Mouse (Mus musculus): Measurements from ENCODE around the gene Afdn. TPM values are rescaled to one million over a fixed set of nuclear protein-coding genes. Genes with fewer than 3 reads are reported as not detected.
"Not testable (repeated sequence)": the region's sequence is repeated elsewhere in the genome, so short reads cannot be mapped to it uniquely, and the experiment has no call there.

The Afdn gene
- polyA plus RNA-seq, 1 experiment from 2014 or later: 64.3 TPM

DNA sequence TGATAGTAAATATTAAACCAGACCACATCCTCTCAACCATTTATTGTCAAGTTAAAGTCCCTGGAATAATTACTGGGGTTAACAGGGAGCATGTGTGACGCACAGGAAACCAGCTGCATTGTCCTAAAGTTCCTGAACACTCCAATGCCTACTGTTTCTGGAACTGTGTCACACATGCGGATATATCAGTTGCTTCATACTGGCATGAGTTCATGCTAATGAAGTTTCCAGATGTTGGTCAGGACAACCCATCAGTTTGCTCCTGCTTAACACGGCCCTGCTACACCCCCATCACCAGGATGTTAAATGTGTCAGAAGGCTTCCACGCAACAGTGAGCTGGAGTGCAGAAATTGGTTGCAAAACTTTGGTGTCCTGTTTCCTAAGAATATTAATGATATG lies 154.2 kb downstream of the Afdn start:
- Histone ChIP-seq H3K4me3 (ENCODE audit: low read depth, low read length) (no peak overlapping the region), H3K9ac (replicated peaks; ENCODE audit: low read length) (no peak overlapping the region), H3K27ac (replicated peaks; ENCODE audit: low read depth, low read length) (no peak overlapping the region), H3K36me3 (replicated peaks; ENCODE audit: control insufficient read depth, insufficient read depth, low read depth, low read length) (no peaks in the 10 kb centered on the region), H3K4me1 (ENCODE audit: control insufficient read depth, insufficient read depth, low read length) (no peaks in the 10 kb centered on the region), H3K27me3 (ENCODE audit: control insufficient read depth, insufficient read depth, low read length) (no peaks in the 10 kb centered on the region), H3K9me3 (replicated peaks; ENCODE audit: control insufficient read depth, low read length) (no peaks in the 10 kb centered on the region), H3K4me2 (ENCODE audit: low read depth, low read length) (no peak overlapping the region)
- WGBS: 60% methylated on average over 4 of the region's 4 CpGs
- ATAC-seq (replicated peaks; ENCODE audit: insufficient number of reproducible peaks, low FRiP score, low TSS enrichment, low read depth) (no peak), DNase-seq (ENCODE audit: low spot score) (no peak)

- H3K9me3 ChIP-seq (replicated peaks; ENCODE audit: control insufficient read depth, low read length): no peaks in the 10 kb centered on the region
- H3K27me3 ChIP-seq (ENCODE audit: control insufficient read depth, insufficient read depth, low read length): no peaks in the 10 kb centered on the region
- DNase-seq (ENCODE audit: low spot score) (peak; percentile 17), ATAC-seq (replicated peaks; ENCODE audit: insufficient number of reproducible peaks, low FRiP score, low TSS enrichment, low read depth) (no peak)
- H3K4me1 ChIP-seq (ENCODE audit: control insufficient read depth, insufficient read depth, low read length): no peaks in the 10 kb centered on the region
- no peaks in the 10 kb centered on the region for H3K36me3 ChIP-seq (replicated peaks; ENCODE audit: control insufficient read depth, insufficient read depth, low read depth, low read length)
- no peak overlapping the region for H3K4me2 ChIP-seq (ENCODE audit: low read depth, low read length)
- 41% methylated on average over 2 of the region's 2 CpGs for WGBS
- no peak overlapping the region for H3K9ac ChIP-seq (replicated peaks; ENCODE audit: low read length)
- H3K27ac ChIP-seq (replicated peaks; ENCODE audit: low read depth, low read length): no peak overlapping the region
- no peak overlapping the region for H3K4me3 ChIP-seq (ENCODE audit: low read depth, low read length)
Measured at GRCm38 (mm10) chr17:13920771-13921170, 160.4 kb downstream of the Afdn start.

DNA sequence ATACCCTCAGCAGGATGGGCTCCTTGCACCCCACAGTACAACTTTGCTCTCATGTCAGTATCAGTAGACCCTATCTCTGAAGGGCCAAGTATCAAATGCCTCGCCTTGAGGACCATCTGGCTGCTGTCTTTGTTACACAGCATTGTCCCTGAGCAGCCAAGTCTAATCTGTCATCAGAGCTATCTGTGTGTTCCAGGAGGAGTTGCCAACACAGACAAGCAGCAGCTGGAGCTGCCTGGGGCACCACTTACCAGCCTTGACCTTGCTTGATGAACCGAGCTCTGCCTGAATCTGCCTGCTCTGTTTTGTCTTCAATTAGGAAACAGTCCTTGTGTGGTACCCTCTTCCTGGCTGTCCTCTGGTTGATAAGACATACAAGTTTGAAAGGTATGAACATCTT lies 163.1 kb downstream of the Afdn start:
- no peaks in the 10 kb centered on the region for H3K27me3 ChIP-seq (ENCODE audit: control insufficient read depth, insufficient read depth, low read length)
- ATAC-seq (replicated peaks; ENCODE audit: insufficient number of reproducible peaks, low FRiP score, low TSS enrichment, low read depth) (no peak), DNase-seq (ENCODE audit: low spot score) (no peak)
- 63% methylated on average over 2 of the region's 2 CpGs for WGBS
- H3K9me3 ChIP-seq (replicated peaks; ENCODE audit: control insufficient read depth, low read length): no peaks in the 10 kb centered on the region
- H3K4me1 ChIP-seq (ENCODE audit: control insufficient read depth, insufficient read depth, low read length): no peaks in the 10 kb centered on the region
- no peak overlapping the region for H3K9ac ChIP-seq (replicated peaks; ENCODE audit: low read length)
- no peak overlapping the region for H3K4me2 ChIP-seq (ENCODE audit: low read depth, low read length)
- no peaks in the 10 kb centered on the region for H3K36me3 ChIP-seq (replicated peaks; ENCODE audit: control insufficient read depth, insufficient read depth, low read depth, low read length)
- no peak overlapping the region for H3K27ac ChIP-seq (replicated peaks; ENCODE audit: low read depth, low read length)
- no peak overlapping the region for H3K4me3 ChIP-seq (ENCODE audit: low read depth, low read length)

GRCm38 (mm10) chr17:13924588-13924987 lies 164.2 kb downstream of the Afdn start:
- Histone ChIP-seq H3K4me2 (ENCODE audit: low read depth, low read length) (no peak overlapping the region), H3K4me3 (ENCODE audit: low read depth, low read length) (no peak overlapping the region), H3K27ac (replicated peaks; ENCODE audit: low read depth, low read length) (no peak overlapping the region), H3K9me3 (replicated peaks; ENCODE audit: control insufficient read depth, low read length) (no peaks in the 10 kb centered on the region), H3K27me3 (ENCODE audit: control insufficient read depth, insufficient read depth, low read length) (no peaks in the 10 kb centered on the region), H3K9ac (replicated peaks; ENCODE audit: low read length) (no peak overlapping the region), H3K36me3 (replicated peaks; ENCODE audit: control insufficient read depth, insufficient read depth, low read depth, low read length) (no peaks in the 10 kb centered on the region), H3K4me1 (ENCODE audit: control insufficient read depth, insufficient read depth, low read length) (no peaks in the 10 kb centered on the region)
- DNase-seq (ENCODE audit: low spot score) (no peak), ATAC-seq (replicated peaks; ENCODE audit: insufficient number of reproducible peaks, low FRiP score, low TSS enrichment, low read depth) (no peak)
- 93% methylated on average over 2 of the region's 2 CpGs for WGBS

DNA sequence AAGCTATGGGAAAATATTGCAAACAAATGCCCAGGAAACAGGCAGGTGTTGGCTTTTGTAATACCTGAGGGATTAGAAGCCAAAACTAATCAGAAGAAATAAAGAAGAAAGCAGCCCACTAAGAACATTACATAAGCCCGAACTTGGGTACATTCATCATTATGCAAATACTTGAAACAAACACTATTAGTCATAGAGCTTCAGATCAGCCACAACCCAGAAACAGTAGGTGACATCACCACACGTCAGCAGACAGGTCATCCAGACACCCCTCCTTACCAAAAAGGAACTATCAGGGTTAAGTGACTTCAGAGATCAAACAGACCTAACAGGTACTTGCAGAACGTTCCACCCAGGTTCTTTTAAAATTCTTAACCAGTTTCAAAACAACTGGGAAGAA lies 165.6 kb downstream of the Afdn start:
- no peaks in the 10 kb centered on the region for H3K4me1 ChIP-seq (ENCODE audit: control insufficient read depth, insufficient read depth, low read length)
- no peak overlapping the region for H3K4me3 ChIP-seq (ENCODE audit: low read depth, low read length)
- 78% methylated on average over 3 of the region's 3 CpGs for WGBS
- DNase-seq (ENCODE audit: low spot score): no peak
- H3K27ac ChIP-seq (replicated peaks; ENCODE audit: low read depth, low read length): no peak overlapping the region
- no peaks in the 10 kb centered on the region for H3K27me3 ChIP-seq (ENCODE audit: control insufficient read depth, insufficient read depth, low read length)
- H3K9ac ChIP-seq (replicated peaks; ENCODE audit: low read length): no peak overlapping the region
- no peak for ATAC-seq (replicated peaks; ENCODE audit: insufficient number of reproducible peaks, low FRiP score, low TSS enrichment, low read depth)
- no peaks in the 10 kb centered on the region for H3K9me3 ChIP-seq (replicated peaks; ENCODE audit: control insufficient read depth, low read length)
- no peak overlapping the region for H3K4me2 ChIP-seq (ENCODE audit: low read depth, low read length)
- H3K36me3 ChIP-seq (replicated peaks; ENCODE audit: control insufficient read depth, insufficient read depth, low read depth, low read length): no peaks in the 10 kb centered on the region

GRCm38 (mm10) chr17:13930421-13930820 lies 170.1 kb downstream of the Afdn start:
- Histone ChIP-seq H3K4me2 (ENCODE audit: low read depth, low read length) (no peak overlapping the region), H3K27ac (replicated peaks; ENCODE audit: low read depth, low read length) (no peak overlapping the region), H3K27me3 (ENCODE audit: control insufficient read depth, insufficient read depth, low read length) (no peaks in the 10 kb centered on the region), H3K4me3 (ENCODE audit: low read depth, low read length) (no peak overlapping the region), H3K36me3 (replicated peaks; ENCODE audit: control insufficient read depth, insufficient read depth, low read depth, low read length) (no peaks in the 10 kb centered on the region), H3K9me3 (replicated peaks; ENCODE audit: control insufficient read depth, low read length) (no peaks in the 10 kb centered on the region), H3K9ac (replicated peaks; ENCODE audit: low read length) (no peak overlapping the region), H3K4me1 (ENCODE audit: control insufficient read depth, insufficient read depth, low read length) (no peaks in the 10 kb centered on the region)
- no peak for ATAC-seq (replicated peaks; ENCODE audit: insufficient number of reproducible peaks, low FRiP score, low TSS enrichment, low read depth)
- DNase-seq (ENCODE audit: low spot score): no peak
- WGBS: 84% methylated on average over 9 of the region's 9 CpGs

- ATAC-seq (replicated peaks; ENCODE audit: insufficient number of reproducible peaks, low FRiP score, low TSS enrichment, low read depth); H3K27me3 ChIP-seq (ENCODE audit: control insufficient read depth, insufficient read depth, low read length); H3K9ac ChIP-seq (replicated peaks; ENCODE audit: low read length); H3K4me2 ChIP-seq (ENCODE audit: low read depth, low read length); H3K27ac ChIP-seq (replicated peaks; ENCODE audit: low read depth, low read length); H3K4me1 ChIP-seq (ENCODE audit: control insufficient read depth, insufficient read depth, low read length); H3K36me3 ChIP-seq (replicated peaks; ENCODE audit: control insufficient read depth, insufficient read depth, low read depth, low read length); DNase-seq (ENCODE audit: low spot score); H3K4me3 ChIP-seq (ENCODE audit: low read depth, low read length); H3K9me3 ChIP-seq (replicated peaks; ENCODE audit: control insufficient read depth, low read length): not testable (repeated sequence)
- WGBS: 90% methylated on average over 2 of the region's 2 CpGs
Measured at GRCm38 (mm10) chr17:13935364-13935763, 175.0 kb downstream of the Afdn start.

- Histone ChIP-seq H3K4me3 (ENCODE audit: low read depth, low read length) (no peak overlapping the region), H3K36me3 (replicated peaks; ENCODE audit: control insufficient read depth, insufficient read depth, low read depth, low read length) (no peaks in the 10 kb centered on the region), H3K4me1 (ENCODE audit: control insufficient read depth, insufficient read depth, low read length) (no peaks in the 10 kb centered on the region), H3K9ac (replicated peaks; ENCODE audit: low read length) (no peak overlapping the region), H3K4me2 (ENCODE audit: low read depth, low read length) (no peak overlapping the region), H3K27ac (replicated peaks; ENCODE audit: low read depth, low read length) (no peak overlapping the region), H3K9me3 (replicated peaks; ENCODE audit: control insufficient read depth, low read length) (no peaks in the 10 kb centered on the region), H3K27me3 (ENCODE audit: control insufficient read depth, insufficient read depth, low read length) (no peaks in the 10 kb centered on the region)
- no peak for DNase-seq (ENCODE audit: low spot score)
- 98% methylated on average over 4 of the region's 4 CpGs for WGBS
- ATAC-seq (replicated peaks; ENCODE audit: insufficient number of reproducible peaks, low FRiP score, low TSS enrichment, low read depth): no peak
Measured at GRCm38 (mm10) chr17:13937787-13938186, 177.4 kb downstream of the Afdn start.

Data from embryonic facial prominence, embryonic 11.5 days (tissue).